Mouse (Mus musculus): ENCODE measurements around the gene Clk4.

The Clk4 gene

GRCm38 (mm10) chr11:51261680-51262219 lies at the start of gene Clk4:
TSS of gene Clk4 (plus strand) at chr11:51261730.
- DNase-seq (ENCODE audit: low spot score): no peak

- DNase-seq (ENCODE audit: low spot score): no peak
These were observed 47.5 kb upstream of the Clk4 start for GRCm38 (mm10) chr11:51214021-51214420.

DNA sequence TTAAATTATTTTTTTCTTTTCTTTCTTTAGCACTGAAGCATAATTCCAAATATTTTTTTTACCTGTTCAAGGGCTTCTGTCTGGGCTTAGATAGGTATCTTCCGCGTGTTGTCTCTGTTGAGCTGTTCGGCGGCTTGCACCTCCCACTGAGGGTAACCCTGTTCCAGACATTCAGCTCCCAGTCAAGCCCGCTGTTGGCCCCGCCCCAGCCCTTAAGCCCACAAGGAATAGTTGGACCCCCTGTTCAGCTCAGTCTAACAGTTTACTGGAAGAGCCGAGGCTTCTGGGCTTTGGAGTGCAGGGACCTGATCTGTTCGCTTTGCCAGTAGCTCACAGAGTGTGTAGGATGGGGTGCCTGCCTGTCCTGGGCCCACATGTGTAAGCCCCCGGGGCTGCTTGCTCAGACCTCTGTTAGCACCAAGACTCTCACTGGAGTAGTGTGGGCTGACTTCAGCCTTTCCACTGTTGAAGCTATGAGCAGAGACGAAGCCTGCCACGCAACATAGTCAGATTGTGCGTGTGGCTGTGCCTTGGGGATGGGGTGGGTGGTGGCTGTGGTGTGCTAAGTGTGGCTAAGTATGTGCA lies 42.0 kb upstream of the Clk4 start:
- DNase-seq (ENCODE audit: low spot score): no peak

- DNase-seq (ENCODE audit: low spot score): no peak
These were observed 41.2 kb upstream of the Clk4 start, which contains the start of gene Gm12569 for GRCm38 (mm10) chr11:51220308-51220707. TSS of gene Gm12569 (plus strand) at chr11:51220473.

- DNase-seq (ENCODE audit: low spot score): no peak
These were observed 34.4 kb upstream of the Clk4 start for GRCm38 (mm10) chr11:51227104-51227503.

DNA sequence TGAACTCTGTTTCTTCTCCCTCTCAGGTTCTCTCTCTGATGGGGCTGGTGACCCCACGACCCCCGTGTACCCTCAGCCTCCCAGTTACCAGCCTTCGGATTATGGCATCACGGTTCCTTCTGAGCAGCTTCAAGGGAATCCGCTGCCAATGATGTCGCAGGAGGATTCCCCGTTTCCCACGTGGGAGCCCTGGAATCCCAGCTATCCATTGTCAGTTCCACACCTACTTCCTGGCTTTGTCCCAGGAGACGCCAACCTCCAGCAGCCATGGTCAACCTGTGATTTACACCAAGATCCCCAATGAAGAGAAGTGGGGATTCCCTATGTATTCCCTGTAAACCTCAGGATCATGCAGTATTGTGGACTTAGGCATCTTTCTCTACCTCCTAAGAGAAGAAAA lies 26.9 kb upstream of the Clk4 start:
- no peak for DNase-seq (ENCODE audit: low spot score)

DNA sequence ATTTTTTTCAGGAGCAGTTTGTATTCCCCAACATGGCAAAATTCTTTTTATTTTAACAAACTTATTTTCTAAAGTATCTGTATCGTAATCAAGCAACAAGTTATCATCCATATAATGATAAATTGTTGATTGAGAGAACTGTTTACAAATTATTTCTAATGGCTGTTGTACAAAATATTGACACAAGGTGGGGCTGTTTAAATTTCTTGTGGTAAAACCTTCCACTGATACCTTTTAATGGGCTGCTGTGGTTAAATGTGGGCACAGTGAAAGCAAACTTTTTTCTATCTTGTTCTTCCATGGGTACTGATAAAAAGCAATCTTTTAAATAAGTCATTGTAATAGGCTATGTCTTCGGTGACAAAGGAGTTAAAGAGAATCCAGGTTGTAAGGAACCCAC lies 18.6 kb upstream of the Clk4 start:
- DNase-seq (ENCODE audit: low spot score): no peak

- DNase-seq (ENCODE audit: low spot score): no peak
These were observed 4.5 kb upstream of the Clk4 start for GRCm38 (mm10) chr11:51257006-51257405.

GRCm38 (mm10) chr11:51262342-51263285 lies 1.1 kb downstream of the Clk4 start, which contains the start of gene BC049762:
TSS of gene BC049762 (minus strand) at chr11:51263046.
- DNase-seq (ENCODE audit: low spot score): peak; percentile 99

DNA sequence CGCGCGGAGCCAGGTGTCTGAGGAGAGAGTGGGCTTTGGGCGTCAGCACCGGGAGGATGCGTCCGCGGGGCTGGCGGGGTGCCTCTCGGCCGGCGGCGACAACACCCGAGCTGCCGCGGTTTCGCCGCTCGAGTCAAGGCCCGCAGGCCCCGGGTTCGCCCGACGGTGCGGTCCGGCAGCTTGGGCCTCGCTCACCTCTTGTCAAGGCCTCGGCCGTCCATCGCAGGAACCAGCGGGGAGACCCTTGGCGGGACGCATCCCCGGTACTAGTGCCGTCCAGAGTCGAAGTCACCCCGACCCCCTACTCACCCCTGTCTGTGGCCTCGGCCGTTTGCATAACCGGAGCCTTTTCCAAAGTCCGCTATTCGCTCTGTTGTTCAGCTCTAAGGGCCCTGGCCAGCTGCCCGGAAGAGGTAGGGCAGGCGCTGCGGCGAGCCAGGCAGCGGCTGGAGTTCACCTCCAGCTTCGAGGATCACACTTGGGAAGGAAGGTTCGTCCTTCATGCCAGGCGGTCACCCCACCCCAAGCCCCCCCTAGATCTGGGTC lies 1.8 kb downstream of the Clk4 start:
- DNase-seq (ENCODE audit: low spot score): no peak

DNA sequence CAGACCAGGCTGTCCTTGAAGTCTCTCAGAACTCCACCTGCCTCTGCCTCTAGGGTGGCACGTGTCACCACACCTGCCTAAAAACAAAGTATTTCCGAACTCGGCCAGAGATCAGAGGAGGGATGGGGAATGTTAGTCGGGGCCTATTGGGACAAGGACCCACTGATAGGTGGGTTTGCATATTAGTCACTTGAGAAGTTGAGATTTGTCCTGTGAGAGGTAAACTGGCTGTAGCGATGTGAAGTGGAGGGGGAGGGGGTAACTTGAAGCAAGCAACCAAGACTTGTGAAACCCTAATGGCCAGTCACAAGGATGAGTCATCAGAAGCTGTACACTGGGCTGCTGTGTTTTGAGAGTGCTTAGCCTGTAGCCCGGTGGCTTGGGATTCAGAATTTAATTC lies 2.8 kb downstream of the Clk4 start:
- peak; percentile 21 for DNase-seq (ENCODE audit: low spot score)

DNA sequence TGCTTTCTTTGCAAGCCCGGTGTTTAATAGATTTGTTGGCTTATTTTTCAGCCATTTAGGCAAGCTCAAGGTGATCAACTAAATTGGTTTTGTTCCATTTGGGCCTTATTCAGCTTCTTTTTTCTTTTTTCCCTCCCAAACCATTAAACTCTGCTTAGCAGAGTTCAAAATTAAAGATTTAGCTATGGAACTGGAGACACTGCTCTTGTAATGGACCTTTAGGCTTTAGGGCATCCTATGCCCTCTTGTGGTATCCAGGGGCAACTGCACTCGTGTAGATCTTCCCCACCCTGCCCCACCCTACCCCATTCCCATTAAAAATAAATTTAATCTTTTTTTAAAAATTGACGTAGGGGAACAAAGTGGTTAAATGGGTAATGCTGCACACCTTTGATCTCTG lies 3.8 kb downstream of the Clk4 start:
- peak; percentile 75 for DNase-seq (ENCODE audit: low spot score)

DNA sequence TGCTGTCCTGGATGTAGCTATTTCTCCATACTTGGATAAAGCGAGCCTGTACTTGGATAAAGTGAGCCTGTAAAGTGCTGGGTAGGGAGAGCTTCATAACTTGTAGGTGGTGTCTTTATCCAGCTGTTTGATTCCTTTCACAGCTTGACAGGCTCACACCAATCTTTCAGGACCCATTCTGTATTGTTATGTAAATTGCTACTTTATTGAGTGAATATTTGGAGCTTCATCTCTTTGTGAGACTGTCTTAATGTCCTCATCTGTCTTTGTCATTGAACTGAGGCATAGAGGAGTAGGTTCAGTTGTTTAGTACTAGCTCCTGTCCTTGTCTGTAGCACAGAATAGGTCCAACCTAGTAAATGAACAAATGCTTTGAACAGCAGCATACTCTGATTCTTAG lies 12.9 kb downstream of the Clk4 start:
- DNase-seq (ENCODE audit: low spot score): no peak

- DNase-seq (ENCODE audit: low spot score): peak; percentile 90
These were observed 28.1 kb downstream of the Clk4 start, which contains the start of gene Col23a1 for GRCm38 (mm10) chr11:51289564-51290041. TSS of gene Col23a1 (plus strand) at chr11:51289920.

DNA sequence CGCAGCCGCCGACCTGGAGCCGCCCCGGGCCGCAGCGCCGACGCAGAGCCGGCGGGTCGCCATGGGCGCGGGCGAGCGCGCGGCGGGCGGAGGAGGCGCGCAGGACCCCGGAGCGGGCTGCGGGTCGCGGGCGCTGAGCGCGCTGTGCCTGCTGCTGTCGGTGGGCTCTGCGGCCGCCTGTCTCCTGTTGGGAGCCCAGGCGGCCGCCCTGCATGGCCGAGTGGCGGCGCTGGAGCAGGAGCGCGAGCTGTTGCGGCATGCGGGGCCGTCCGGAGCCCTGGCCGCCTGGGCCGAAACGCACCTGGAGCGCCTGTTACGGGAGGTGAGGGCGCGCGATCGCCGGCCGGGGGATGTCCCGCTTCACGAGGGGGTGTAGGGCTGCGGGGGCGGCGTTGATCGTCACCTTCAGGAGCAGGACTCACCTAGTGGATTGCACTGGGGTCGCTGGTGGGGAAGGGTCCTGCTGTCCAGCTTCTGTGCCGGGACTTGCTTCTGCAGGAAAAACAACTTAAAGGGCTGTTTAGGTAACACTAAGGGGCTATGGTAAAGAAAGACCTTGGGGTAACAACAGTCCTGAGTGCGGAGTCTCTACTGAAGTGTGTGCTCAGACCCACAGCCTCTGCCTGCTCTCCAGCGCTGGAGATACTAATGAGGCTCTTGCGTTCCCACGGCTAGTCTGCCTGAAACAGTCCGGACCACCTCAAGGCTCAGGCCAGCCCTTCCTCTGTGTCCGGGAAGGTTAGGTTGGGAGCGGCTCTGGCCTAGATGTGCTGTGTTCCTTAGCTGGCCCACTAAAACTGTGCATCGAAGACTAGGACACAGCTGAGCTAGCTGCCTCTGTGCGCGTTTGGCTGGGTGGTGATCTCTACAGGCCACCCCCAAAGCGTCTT lies 28.8 kb downstream of the Clk4 start:
- peak; percentile 80 for DNase-seq (ENCODE audit: low spot score)

- no peak for DNase-seq (ENCODE audit: low spot score)
These were observed 32.5 kb downstream of the Clk4 start for GRCm38 (mm10) chr11:51293956-51294530.

GRCm38 (mm10) chr11:51295742-51296141 lies 34.2 kb downstream of the Clk4 start:
- DNase-seq (ENCODE audit: low spot score): no peak

GRCm38 (mm10) chr11:51298691-51299090 lies 37.2 kb downstream of the Clk4 start:
- no peak for DNase-seq (ENCODE audit: low spot score)

DNA sequence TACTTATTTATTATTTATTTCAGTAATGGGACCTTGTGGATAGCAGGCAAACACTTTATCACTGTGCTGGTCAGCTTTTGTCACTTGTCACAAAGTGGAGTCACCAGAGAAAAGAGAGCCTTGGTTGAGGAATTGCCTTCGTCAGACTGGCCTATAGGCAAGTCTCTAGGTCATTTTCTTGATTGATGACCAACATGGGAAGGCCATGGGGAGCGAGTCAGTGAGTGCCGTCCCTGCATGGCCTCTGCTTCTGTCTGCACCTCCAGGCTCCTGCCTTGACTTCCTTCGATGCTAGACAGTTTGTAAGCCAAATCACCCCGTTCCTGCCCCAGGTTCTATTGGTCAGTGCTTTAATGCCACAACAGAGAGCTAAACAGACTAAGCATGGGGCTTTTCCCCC lies 40.9 kb downstream of the Clk4 start:
- DNase-seq (ENCODE audit: low spot score): no peak

- DNase-seq (ENCODE audit: low spot score): no peak
These were observed 42.5 kb downstream of the Clk4 start for GRCm38 (mm10) chr11:51303981-51304553.

- DNase-seq (ENCODE audit: low spot score): no peak
These were observed 46.8 kb downstream of the Clk4 start for GRCm38 (mm10) chr11:51308306-51308705.
